In genomic region chrX:21828975-21829374, GRCm38 (mm10) we compare ENCODE assay signal across 8 mouse cellular contexts.
DNase-seq lines count a peak whose midpoint lies in the region; ATAC-seq and TF ChIP-seq lines count a peak whose summit lies in the region.

No protein-coding gene starts in this region.

- H3K4me3 ChIP-seq in kidney, adult 2 months (ENCODE audit: insufficient read depth, low read depth, low read length) = no peak overlapping the region
- no peak overlapping the region for H3K4me3 ChIP-seq in kidney, embryonic 15.5 days (replicated peaks)

- DNase-seq in adrenal gland, adult (ENCODE audit: inconsistent age in 2 of 2, low spot score in 1 of 2) = peak; percentile 3 to 62
- no peak for DNase-seq in adrenal gland, adult 8-10 months
- peak; percentile 21 for DNase-seq in kidney, adult 2 months
- peak; percentile 15 for DNase-seq in R1 (ENCODE audit: low read depth, low spot score)
- DNase-seq in heart, postnatal 36 days = peak; percentile 17 to 23
- DNase-seq in retina, embryonic 14.5 days (ENCODE audit: low spot score) = peak; percentile 38
- DNase-seq in thymus, postnatal 4 days = no peak

- no peak for ATAC-seq in kidney, embryonic 15.5 days (replicated peaks; ENCODE audit: low FRiP score)

- TF ChIP-seq POLR2A in kidney, adult 2 months (IDR thresholded peaks at IDR 0.05; ENCODE audit: low read depth, low read length) = no peak

- H3K36me3 ChIP-seq in kidney, adult 2 months (ENCODE audit: control insufficient read depth, insufficient read depth, low read length) = no peaks in the 10 kb centered on the region
- no peaks in the 10 kb centered on the region for H3K36me3 ChIP-seq in kidney, embryonic 15.5 days

- intact Hi-C loops in heart, postnatal 36 days (cut with DNase I) = loop anchor here (2.0 kb wide), 1 partner anchor 444 kb away; no protein-coding TSS in a partner anchor

- H3K9me3 ChIP-seq in kidney, embryonic 15.5 days (replicated peaks) = no peaks in the 10 kb centered on the region

- H3K27ac ChIP-seq in kidney, adult 2 months (ENCODE audit: insufficient read depth, low read depth, low read length) = no peak overlapping the region
- H3K27ac ChIP-seq in kidney, embryonic 15.5 days = no peak overlapping the region

- H3K4me1 ChIP-seq in kidney, adult 2 months (ENCODE audit: control insufficient read depth, insufficient read depth, low read length) = no peaks in the 10 kb centered on the region
- no peaks in the 10 kb centered on the region for H3K4me1 ChIP-seq in kidney, embryonic 15.5 days

- TF ChIP-seq CTCF in kidney, adult 2 months (conservative IDR thresholded peaks at IDR 0.05; ENCODE audit: insufficient read depth, insufficient read length, low read depth, low read length) = 0 out of 2 replicates have a peak, but pooled peaks have one; percentile 9

- H3K27me3 ChIP-seq in kidney, adult 2 months (replicated peaks; ENCODE audit: control insufficient read depth, insufficient read depth, low read length) = no peaks in the 10 kb centered on the region
- no peaks in the 10 kb centered on the region for H3K27me3 ChIP-seq in kidney, embryonic 15.5 days

- H3K4me2 ChIP-seq in kidney, embryonic 15.5 days = no peak overlapping the region

- no peak overlapping the region for H3K9ac ChIP-seq in kidney, embryonic 15.5 days

Comparison
In these comparisons a context has a peak if more than half of its experiments do, and no peak if none do; other contexts are left out.
1. DNase-seq: peak in adrenal gland, adult (2 of 2), kidney, adult 2 months (single experiment), R1 (single experiment), heart, postnatal 36 days (2 of 2) and retina, embryonic 14.5 days (single experiment); none in adrenal gland, adult 8-10 months (single experiment) and thymus, postnatal 4 days (single experiment).